Mouse (Mus musculus): ENCODE measurements around the gene Zscan21.

The Zscan21 gene

DNA sequence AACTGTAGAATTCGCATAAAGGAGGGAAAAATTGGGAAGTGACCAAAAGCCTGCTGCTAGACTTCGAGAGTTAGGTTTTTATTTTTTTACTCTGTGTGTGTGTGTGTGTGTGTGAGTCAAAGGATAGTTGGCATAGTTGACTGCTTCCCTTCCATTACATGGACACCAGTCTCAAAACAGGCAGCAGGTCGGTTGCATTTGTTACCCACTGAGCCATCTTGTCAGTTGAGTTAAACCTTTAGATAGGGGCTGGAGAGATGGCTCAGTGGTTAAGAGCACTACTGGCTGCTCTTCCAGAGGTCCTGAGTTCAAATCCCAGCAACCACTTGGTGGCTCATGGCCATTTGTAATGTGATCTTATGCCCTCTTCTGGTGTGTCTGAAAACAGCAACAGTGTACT is 1.3 kb downstream of the Zscan21 start:
- no peak for DNase-seq

DNA sequence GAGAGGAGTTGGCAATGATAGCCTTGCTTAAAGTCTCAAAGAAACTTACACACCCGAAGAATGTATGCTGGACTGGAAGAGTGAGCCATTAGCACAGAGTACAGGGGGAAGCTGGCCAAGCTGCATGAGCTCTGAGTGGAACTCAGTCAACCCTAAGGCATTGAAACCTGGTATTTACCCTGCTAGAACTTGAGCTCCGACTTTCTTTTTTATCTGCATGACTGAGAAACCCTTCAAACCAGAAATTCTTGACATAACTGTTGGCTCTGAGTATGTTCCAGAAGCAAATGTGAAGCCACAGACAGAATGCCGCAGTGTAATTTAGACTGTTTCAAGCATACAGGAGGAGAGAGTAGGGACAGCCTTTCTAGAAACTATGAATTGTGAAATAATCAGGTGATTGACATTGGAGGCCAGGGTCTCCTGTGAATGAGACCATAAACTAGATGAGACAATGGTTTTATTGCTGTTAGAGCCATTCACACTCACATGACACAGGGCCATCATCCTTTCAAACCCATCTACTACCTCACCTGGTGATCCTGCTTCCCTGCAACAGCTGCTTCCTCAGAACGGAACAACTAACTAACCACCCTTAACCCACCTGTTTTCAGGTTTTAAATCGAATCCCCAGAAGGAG is 15.8 kb downstream of the Zscan21 start:
- DNase-seq, result peak; percentile 56 to 68

DNA sequence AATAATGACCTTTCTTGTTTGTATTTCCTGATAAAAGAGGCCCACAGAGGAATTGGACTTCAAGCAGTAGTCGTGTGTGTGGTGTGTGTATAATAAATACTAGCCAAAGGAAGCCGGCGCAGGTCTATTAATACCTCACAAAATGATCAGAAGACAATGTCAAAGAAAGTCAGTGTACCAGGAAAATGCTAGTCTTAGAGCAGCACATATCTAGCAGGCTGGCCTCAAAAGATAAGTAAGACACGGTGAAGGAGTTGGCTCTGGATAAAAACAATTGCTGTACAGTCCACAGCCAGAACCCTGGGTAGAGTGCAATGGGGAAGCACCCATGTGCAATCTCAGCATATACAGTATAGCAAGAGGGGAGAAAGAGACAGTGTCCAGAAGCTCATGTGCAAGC is 20.6 kb downstream of the Zscan21 start:
- DNase-seq, result no peak

DNA sequence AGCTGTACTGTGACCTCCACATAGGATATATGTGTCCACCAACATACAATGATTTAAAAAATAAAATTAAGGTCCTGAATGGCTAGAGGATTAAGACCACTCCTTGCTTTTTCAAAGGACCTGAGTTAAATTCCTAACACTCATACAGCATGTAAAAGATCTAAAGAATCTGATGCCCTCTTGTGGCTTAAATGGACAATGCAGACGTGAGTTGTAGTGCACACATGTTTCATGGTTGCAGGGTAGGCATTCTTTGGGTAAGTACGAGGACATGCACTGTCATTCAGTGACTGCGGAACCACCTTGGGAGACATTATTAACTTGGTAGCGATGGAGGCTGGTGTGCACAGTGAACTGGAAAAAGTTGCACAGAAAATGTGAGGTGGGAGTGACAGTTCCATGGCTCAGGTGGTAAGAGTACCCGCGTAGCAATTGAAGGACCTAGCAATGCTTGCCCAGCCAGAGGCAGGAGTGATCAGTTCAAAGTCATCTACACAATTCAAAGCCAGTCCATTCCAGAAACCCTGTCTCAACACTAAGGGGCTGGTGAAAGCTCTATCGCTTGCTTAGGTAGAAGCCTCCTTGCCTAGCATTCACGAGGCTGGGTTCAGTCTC is 21.3 kb downstream of the Zscan21 start:
- peak in 1 of 2 experiments; percentile 78 for DNase-seq

DNA sequence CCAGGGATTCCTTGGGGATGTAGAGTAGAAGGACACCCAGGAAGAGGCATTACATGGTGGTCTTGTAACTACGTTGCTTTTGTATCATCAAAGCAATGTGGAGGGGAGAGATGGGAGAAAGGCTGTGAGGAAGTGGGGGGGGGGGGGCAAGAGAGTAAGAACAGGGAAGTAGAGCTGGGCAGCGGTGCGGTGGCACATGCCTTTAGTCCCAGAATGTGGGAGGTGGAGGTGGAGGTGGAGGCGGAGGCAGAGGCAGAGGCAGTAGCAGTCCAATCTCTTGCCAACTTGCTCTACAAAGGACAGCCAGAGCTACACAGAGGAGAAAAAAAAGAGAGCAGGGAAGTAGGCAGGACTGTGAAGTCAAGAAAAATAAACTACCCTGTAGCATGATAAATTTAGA is 21.9 kb downstream of the Zscan21 start:
- DNase-seq, result no peak

DNA sequence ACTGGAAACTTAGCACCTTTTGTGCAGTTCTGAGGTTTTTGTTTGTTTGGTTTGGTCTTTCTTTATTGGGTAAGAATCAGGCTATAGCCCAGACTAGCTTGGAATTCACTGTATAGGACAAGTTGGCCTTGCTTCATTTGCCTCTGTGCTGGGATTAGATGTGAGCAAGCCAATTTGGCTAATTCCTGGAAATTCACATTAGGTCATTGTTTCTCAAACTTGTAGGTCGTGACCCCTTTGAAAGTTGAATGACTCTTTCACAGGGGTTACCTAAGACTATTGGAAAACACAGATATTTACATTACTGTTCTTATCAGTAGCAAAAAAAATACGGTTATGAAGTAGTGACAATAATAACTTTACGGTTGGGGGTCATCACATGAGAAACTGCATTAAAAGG is 37.7 kb downstream of the Zscan21 start:
- DNase-seq, result no peak

DNA sequence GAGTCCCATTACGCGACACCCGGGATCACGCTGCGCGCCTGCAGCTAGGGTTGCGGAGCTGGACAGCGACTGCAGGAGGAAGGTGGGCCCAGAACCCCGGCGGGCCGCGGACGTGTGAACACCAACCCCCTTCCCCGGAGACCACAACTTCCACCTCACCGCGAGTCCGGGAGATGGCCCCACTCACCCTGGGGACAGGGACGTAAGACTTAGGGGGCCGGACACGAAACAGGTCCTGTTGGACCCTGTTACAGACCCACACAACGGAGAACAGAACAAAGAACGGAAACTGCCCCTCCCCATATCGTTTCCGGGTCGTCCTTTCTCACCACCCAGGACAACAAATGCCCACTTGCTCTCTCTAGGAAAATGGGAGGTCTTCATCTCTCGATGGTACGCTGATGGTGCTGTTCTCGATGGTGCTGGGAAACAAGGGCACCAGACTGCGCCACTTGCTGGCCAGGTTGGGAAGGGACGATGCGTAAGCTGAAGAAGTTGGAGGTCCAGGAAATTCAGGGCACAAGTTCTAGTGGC is 38.8 kb downstream of the Zscan21 start, which contains the start of gene Zfp113:
TSS of gene Zfp113 (minus strand) at position 302 of the 534 bp plus-strand sequence.
- peak; percentile 92 to 94 for DNase-seq

DNA sequence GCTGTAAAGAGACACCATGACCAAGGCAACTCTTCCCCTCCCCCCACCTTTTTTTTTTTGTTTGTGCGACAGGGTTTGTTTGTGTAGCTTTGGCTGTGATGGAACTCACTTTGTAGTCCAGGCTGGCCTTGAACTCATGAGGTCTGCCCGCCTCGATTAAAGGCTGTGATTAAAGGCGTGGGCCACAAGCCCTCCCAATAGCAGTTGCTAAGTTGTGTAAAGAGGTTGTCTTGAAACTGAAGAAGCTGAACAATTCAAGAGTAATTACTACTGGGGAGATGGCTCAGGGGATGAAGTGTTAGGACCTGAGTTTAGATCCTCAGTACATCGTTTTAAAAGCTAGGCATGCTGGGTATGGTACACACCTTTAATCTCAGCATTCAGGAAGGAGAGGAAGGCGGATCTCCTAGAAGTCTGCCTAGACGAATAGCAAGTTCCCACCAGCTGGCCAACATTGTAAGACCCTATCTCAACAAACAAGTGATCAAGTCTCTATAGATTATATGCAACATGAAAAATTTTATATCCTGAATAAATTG is 43.6 kb downstream of the Zscan21 start:
- DNase-seq, result no peak

DNA sequence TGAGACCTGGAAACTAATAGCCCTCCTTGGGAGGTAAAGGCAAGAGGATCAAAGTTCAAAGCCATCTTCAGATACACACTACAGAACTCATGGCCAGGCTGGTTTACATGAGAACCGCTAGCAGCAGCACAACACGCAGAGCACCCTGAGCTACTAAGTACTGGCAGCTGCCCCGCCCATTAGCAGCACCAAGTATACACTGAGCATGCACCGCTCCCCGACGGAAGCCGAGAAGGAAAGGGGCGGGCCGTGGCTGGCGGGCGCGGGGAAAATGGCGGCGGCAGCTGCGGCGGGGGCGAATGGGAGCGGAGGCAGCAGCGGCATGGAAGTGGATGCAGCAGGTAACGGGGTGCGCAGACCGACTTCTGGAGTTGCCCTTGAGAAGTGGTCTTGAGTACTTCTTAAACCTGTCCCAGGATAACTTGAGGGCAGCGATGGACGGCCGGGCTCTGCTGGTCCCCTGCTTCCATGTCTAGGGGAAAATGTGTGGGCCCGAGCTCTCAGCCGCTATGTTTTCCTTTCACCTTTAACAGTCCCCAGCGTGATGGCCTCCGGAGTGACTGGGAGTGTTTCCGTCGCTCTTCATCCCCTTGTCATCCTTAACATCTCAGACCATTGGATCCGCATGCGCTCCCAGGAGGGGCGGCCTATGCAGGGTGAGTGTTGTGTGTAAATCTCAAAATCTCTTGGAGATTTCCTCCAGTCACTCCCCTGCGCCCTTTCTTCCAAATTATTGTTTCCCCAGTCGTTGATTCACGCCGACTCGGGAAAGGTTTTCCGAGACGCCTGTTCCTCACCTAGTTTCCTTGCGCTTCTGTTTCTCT is 44.4 kb downstream of the Zscan21 start, which contains the start of gene Cops6:
TSS of gene Cops6 (plus strand) at position 230 of the 824 bp plus-strand sequence.
- DNase-seq, result peak; percentile 95 to 97

DNA sequence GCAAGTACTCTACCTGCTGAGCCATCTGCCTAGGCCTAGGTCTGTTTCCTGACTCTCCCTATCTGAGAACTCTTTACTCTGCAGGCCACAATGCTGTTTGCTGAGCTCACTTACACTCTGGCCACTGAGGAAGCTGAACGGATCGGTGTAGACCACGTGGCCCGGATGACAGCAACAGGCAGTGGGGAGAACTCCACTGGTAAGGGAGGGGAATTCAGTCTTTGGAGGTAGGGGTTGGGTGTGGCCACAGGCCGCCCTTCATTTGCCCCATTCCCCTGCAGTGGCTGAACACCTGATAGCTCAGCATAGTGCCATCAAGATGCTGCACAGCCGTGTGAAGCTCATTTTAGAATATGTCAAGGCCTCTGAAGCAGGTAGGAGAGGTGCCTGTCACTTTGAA is 46.3 kb downstream of the Zscan21 start:
- DNase-seq, result no peak

DNA sequence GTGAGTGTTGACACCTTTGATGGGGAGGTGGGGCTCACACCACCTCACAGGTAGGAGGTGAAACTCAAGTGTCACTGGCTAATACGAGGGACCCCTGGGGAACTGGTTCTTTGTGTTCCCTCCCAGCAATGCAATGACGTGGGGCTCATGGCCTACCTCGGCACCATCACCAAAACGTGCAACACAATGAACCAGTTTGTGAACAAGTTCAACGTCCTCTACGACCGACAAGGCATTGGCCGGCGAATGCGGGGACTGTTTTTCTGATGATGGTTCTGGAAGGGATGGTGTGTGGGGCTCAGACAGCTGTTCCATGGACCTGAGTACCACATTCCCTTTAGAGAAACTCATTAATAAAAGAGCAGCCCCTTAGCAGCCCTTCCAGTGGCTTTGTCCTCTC is 46.9 kb downstream of the Zscan21 start:
- DNase-seq, result no peak

DNA sequence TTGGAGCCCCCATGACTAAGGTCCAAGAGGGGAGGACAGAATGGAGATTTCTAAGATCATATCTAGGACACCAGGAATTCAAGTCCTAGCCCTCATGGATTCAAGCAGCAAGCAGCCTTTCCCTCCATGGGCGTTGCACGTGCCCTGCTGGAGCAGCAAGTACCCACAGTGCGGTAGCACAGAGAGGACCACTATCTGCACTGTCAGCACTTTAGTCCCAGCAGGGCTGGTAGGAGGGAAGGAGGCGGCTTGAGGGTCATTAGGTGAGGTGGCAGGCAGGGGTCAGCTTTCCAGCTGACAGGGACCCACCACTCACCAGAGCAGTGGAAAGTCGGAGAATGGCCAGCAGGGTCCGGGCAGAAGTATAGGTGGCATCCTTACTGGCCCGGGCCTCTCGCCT is 48.9 kb downstream of the Zscan21 start:
- DNase-seq, result no peak

DNA sequence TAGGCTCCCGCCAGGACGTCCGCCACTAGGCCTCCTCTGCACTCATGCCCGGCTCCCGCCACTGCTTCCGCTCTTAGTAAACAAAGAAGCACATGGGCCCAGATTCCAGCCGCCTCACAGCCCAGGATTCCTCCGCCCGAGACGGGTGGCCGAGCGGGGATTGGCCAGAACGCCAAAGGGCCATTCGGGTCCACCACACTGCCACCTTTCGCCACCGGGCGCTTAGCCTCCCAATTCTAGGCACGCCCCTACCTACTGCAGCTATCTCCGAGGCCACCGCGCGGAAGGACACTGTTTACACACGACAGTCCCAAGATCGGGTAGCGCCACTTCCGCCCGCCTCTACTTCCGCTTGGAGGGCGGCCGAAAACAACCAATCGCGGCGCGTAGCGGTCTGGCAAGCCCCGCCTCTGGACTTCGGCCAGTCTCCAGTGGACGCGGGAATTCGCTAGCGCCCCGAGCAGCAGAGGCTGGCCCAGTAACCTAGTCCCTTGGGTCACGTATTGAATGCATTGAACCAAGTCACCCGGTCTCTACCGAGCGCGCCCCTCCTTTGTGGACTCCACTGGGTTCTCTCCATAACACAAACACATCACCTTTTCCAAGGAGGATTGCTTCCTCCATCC is 54.3 kb downstream of the Zscan21 start:
- peak; percentile 99 for DNase-seq

DNA sequence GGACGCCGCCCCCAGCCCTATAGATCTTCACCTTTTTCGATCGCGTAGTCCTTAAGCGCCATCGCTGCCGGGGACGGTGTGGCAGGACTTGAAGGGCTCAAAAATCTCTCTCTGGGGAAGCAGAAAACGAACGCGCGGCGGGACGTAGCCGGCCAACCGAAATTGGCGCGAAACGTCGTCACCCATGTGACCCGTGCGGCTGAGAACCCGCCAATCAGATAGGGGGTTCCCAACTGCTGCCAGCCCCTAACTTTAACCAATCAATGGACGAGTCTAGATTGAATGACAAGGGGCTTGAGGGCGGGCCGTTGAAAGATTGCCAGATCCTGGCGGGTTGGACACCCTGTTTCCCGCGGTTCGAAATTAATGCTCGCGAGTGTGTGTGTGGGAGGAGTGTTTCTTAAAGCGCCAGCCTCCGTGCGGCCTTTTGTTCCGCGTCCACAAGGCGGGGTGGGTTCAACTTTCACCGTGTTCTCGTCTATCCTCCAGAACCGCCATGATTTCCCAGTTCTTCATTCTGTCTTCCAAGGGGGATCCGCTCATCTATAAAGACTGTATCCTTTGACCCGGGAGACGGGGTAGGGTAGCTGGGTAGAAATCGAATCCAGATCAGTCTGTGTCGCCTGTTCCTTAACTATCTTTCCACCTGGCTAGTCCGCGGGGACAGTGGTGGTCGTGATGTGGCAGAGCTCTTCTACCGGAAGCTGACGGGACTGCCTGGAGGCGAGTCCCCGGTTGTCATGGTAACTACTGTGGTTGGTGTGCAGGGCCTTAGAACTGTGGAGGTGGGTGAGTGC is 55.2 kb downstream of the Zscan21 start, which contains the start of the genes Ap4m1 and Mcm7:
TSS of gene Ap4m1 (plus strand) at position 308 of the 797 bp plus-strand sequence.
TSS of gene Mcm7 (minus strand) at position 728 of the 797 bp plus-strand sequence.
- DNase-seq, result peak; percentile 99

DNA sequence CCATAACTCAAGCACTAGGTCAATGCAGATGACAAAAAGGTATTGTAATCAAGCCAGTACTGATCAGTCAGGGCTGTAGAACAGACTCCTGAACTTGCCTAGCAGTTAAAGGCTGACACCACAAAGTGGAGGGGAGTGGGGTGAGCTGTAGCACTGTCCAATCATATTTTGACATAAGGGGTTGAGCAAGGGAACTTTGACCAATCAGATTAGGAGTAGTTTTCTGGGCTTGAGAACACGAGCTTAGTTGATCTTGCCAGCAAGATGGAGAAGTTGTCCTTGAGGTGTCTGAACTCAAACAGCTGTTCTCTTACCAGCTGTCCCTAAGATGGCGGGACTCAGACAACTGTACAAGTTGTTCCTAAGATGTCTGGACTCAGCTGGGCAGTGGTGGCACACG is 56.5 kb downstream of the Zscan21 start:
- DNase-seq, result no peak

Measured in kidney, postnatal 25 days (tissue).